Mouse (Mus musculus): Measurements from ENCODE around the gene Catsper3. TPM values are rescaled to one million over a fixed set of nuclear protein-coding genes. Genes with fewer than 3 reads are reported as not detected.

Gene Catsper3
- polyA plus RNA-seq, 1 experiment: 0.19 TPM

- H3K4me1 ChIP-seq (ENCODE audit: control insufficient read depth, insufficient read depth, low read length): peaks cover 7% of the 10 kb centered on the region; the same call in 1 of the 2 replicates
- 4% methylated on average over 48 of the region's 48 CpGs for WGBS
- no peak overlapping the region for H3K4me3 ChIP-seq (replicated peaks; ENCODE audit: extremely low read depth, low read depth, low read length)
- no peak for TF ChIP-seq POLR2A (IDR thresholded peaks at IDR 0.05; ENCODE audit: borderline replicate concordance, extremely low read depth, low read depth, low read length)
- TF ChIP-seq CTCF (IDR thresholded peaks at IDR 0.05; ENCODE audit: insufficient read depth, low read length): no peak
- no peak for DNase-seq
These were observed 45.9 kb downstream of the Catsper3 start for GRCm38 (mm10) chr13:55830081-55830832.

DNA sequence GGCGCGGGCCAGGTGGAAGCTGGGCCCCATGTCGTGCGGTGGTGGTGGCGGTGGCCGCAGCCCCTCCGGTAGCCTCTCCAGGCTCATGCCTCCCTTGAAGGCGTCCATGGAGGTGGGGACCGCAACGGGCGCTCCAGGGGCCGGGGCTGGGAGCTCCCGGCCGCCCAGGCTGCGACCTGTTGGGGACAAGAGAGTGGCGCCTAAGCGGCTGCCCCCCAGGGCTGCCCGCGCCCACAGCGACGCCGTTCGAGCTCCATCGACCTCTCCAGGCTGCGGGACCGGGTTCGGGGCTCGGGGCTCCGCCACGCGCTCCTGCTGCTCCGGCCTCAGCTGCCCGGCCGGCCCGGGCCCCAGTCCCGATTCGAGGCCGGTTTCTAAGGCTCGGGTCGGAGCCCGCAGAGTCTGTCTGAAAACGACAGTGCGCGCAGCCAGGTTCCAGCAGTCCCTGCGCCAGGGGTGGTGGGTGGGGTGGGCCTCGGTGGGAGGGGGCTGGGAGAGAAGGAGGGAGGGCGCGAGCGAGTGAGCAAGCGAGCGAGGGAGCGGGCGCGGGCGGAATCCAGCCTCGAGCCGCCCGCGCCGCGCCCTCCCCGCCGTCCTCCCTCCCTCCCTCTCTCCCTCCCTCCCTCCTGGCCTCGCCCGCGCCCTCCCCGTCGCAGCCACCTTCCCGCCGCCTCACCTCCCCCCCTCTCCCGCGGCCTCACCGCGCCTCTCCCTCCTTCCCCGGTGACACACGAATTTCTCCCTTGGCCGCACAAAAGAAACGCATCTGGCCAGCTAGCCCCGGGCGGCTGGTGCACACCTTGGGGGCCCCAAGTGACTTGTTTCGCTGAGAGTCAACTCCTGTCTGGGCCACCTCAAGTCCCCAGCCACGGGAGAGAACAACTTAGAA, 46.7 kb downstream of the Catsper3 start:
- TF ChIP-seq CTCF (IDR thresholded peaks at IDR 0.05; ENCODE audit: insufficient read depth, low read length): no peak
- no peak for TF ChIP-seq POLR2A (IDR thresholded peaks at IDR 0.05; ENCODE audit: borderline replicate concordance, extremely low read depth, low read depth, low read length)
- Histone ChIP-seq H3K4me3 (replicated peaks; ENCODE audit: extremely low read depth, low read depth, low read length) (no peak overlapping the region), H3K4me1 (ENCODE audit: control insufficient read depth, insufficient read depth, low read length) (peaks cover 6% of the 10 kb centered on the region; the same call in 1 of the 2 replicates)
- WGBS: 1% methylated on average over 55 of the region's 82 CpGs
- no peak for DNase-seq

DNA sequence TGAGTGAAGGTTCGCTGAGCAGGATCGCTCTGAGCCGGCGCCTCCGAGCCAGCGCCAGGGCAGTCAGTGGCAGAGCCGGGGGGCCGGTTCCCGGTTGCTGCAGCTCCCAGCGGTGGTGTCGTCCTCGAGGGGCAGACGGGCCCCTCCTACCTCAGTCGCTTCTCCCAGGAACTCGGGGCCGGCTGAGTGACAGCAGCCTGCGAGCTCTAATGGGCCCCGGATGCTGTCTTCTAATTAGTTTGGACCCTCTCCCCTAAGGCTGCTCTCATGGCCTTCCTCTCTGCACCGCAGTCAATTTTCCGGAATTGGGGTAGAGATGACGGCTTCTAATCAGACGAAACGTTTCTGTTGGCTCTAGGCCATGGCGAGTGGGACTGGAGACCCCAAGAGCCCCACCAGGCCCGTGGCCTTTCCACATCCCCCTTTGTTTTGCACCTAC, 47.4 kb downstream of the Catsper3 start:
- 8% methylated on average over 25 of the region's 25 CpGs for WGBS
- TF ChIP-seq POLR2A (IDR thresholded peaks at IDR 0.05; ENCODE audit: borderline replicate concordance, extremely low read depth, low read depth, low read length) (no peak), CTCF (IDR thresholded peaks at IDR 0.05; ENCODE audit: insufficient read depth, low read length) (no peak)
- H3K4me3 ChIP-seq (replicated peaks; ENCODE audit: extremely low read depth, low read depth, low read length): no peak overlapping the region
- H3K4me1 ChIP-seq (ENCODE audit: control insufficient read depth, insufficient read depth, low read length): 0 out of 2 replicates have a peak, but pooled peaks cover 3% of the 10 kb centered on the region
- no peak for DNase-seq

DNA sequence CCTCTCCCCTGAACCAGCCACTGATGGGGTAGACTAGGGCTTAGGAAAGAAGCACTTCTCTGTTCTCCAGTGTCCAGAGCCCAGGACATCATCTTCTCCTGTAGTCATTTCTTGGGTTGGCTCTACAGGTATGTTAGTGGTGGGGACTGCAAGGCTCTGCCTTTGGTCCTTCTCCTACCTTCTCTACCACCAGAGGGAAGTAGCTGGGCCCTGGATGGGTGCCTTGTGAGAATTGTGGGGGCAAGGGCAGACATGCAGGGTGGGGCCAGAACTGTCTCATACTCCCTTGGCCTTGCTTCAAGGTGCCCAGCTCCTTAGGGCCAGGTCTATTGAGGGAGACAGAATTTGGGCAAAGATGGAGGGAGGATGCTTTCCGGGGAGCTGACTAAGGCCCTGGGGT, 48.2 kb downstream of the Catsper3 start:
- TF ChIP-seq CTCF (IDR thresholded peaks at IDR 0.05; ENCODE audit: insufficient read depth, low read length): no peak
- no peak for TF ChIP-seq POLR2A (IDR thresholded peaks at IDR 0.05; ENCODE audit: borderline replicate concordance, extremely low read depth, low read depth, low read length)
- Histone ChIP-seq H3K4me3 (replicated peaks; ENCODE audit: extremely low read depth, low read depth, low read length) (no peak overlapping the region), H3K4me1 (ENCODE audit: control insufficient read depth, insufficient read depth, low read length) (0 out of 2 replicates have a peak, but pooled peaks cover 3% of the 10 kb centered on the region)
- 70% methylated on average over 1 of the region's 1 CpGs for WGBS
- no peak for DNase-seq

- DNase-seq: no peak
- Histone ChIP-seq H3K4me1 (ENCODE audit: control insufficient read depth, insufficient read depth, low read length) (no peaks in the 10 kb centered on the region), H3K4me3 (replicated peaks; ENCODE audit: extremely low read depth, low read depth, low read length) (no peak overlapping the region)
- no peak for TF ChIP-seq CTCF (IDR thresholded peaks at IDR 0.05; ENCODE audit: insufficient read depth, low read length)
- no peak for TF ChIP-seq POLR2A (IDR thresholded peaks at IDR 0.05; ENCODE audit: borderline replicate concordance, extremely low read depth, low read depth, low read length)
- WGBS: 10% methylated on average over 7 of the region's 7 CpGs
These were observed 49.6 kb downstream of the Catsper3 start for GRCm38 (mm10) chr13:55833921-55834320.

GRCm38 (mm10) chr13:55834667-55835066, 50.3 kb downstream of the Catsper3 start:
- no peak for TF ChIP-seq POLR2A (IDR thresholded peaks at IDR 0.05; ENCODE audit: borderline replicate concordance, extremely low read depth, low read depth, low read length)
- no peak for TF ChIP-seq CTCF (IDR thresholded peaks at IDR 0.05; ENCODE audit: insufficient read depth, low read length)
- 13% methylated on average over 5 of the region's 5 CpGs for WGBS
- Histone ChIP-seq H3K4me1 (ENCODE audit: control insufficient read depth, insufficient read depth, low read length) (no peaks in the 10 kb centered on the region), H3K4me3 (replicated peaks; ENCODE audit: extremely low read depth, low read depth, low read length) (no peak overlapping the region)
- DNase-seq: no peak

- TF ChIP-seq POLR2A (IDR thresholded peaks at IDR 0.05; ENCODE audit: borderline replicate concordance, extremely low read depth, low read depth, low read length) (no peak), CTCF (IDR thresholded peaks at IDR 0.05; ENCODE audit: insufficient read depth, low read length) (no peak)
- WGBS: 3% methylated on average over 33 of the region's 33 CpGs
- no peak for DNase-seq
- Histone ChIP-seq H3K4me3 (replicated peaks; ENCODE audit: extremely low read depth, low read depth, low read length) (no peak overlapping the region), H3K4me1 (ENCODE audit: control insufficient read depth, insufficient read depth, low read length) (no peaks in the 10 kb centered on the region)
These were observed 51.3 kb downstream of the Catsper3 start for GRCm38 (mm10) chr13:55835548-55836097.

- Histone ChIP-seq H3K4me3 (replicated peaks; ENCODE audit: extremely low read depth, low read depth, low read length) (no peak within 1 kb of the TSS), H3K4me1 (ENCODE audit: control insufficient read depth, insufficient read depth, low read length) (no peaks in the 10 kb centered on the region)
- no peak for DNase-seq
- WGBS: 4% methylated on average over 35 of the region's 36 CpGs
- no peak for TF ChIP-seq CTCF (IDR thresholded peaks at IDR 0.05; ENCODE audit: insufficient read depth, low read length)
- TF ChIP-seq POLR2A (IDR thresholded peaks at IDR 0.05; ENCODE audit: borderline replicate concordance, extremely low read depth, low read depth, low read length): no peak
These were observed 51.8 kb downstream of the Catsper3 start, which contains the start of gene Pitx1 for GRCm38 (mm10) chr13:55836142-55836625. Gene Pitx1 (minus strand): TSS chr13:55836192.

Measured in lung, adult 2 months (tissue).